Mouse (Mus musculus): ENCODE data around the gene Rpl26. TPM values are rescaled to one million over a fixed set of nuclear protein-coding genes. Genes with fewer than 3 reads are reported as not detected.

The Rpl26 gene
- polyA plus RNA-seq, 1 experiment from 2014 or later: 869 TPM

Other genes starting within 250 kb of the Rpl26 start
- 181 and 184 TPM in 2 replicates for gene Myh10, start 210.0 kb upstream of the Rpl26 start, polyA plus RNA-seq (2016; fragmentation: Nextera tagmentation; extraction: Ambion mirVana)
- 68.7 and 69.2 TPM in 2 replicates for gene Ndel1, start 29.7 kb upstream of the Rpl26 start, polyA plus RNA-seq (2016; fragmentation: Nextera tagmentation; extraction: Ambion mirVana)
- 0.09 and 0.11 TPM in 2 replicates for gene Rnf222, start 13.0 kb upstream of the Rpl26 start, polyA plus RNA-seq (2016; fragmentation: Nextera tagmentation; extraction: Ambion mirVana)
- not detected in 2 replicates for gene Odf4, start 25.5 kb downstream of the Rpl26 start, polyA plus RNA-seq (2016; fragmentation: Nextera tagmentation; extraction: Ambion mirVana)
- gene Arhgef15, start 55.9 kb downstream of the Rpl26 start, polyA plus RNA-seq (2016; fragmentation: Nextera tagmentation; extraction: Ambion mirVana): 10.5 and 13.4 TPM in 2 replicates
- gene Slc25a35, start 66.5 kb downstream of the Rpl26 start, polyA plus RNA-seq (2016; fragmentation: Nextera tagmentation; extraction: Ambion mirVana): 1.2 and 1.5 TPM in 2 replicates
- gene Rangrf, start 73.6 kb downstream of the Rpl26 start, polyA plus RNA-seq (2016; fragmentation: Nextera tagmentation; extraction: Ambion mirVana): 79.6 and 82.1 TPM in 2 replicates
- 30.9 and 35.6 TPM in 2 replicates for gene Pfas, start 106.9 kb downstream of the Rpl26 start, polyA plus RNA-seq (2016; fragmentation: Nextera tagmentation; extraction: Ambion mirVana)
- gene Ctc1, start 114.3 kb downstream of the Rpl26 start, polyA plus RNA-seq (2016; fragmentation: Nextera tagmentation; extraction: Ambion mirVana): 69.0 and 76.7 TPM in 2 replicates
- gene Aurkb, start 144.1 kb downstream of the Rpl26 start, polyA plus RNA-seq (2016; fragmentation: Nextera tagmentation; extraction: Ambion mirVana): 110 and 147 TPM in 2 replicates
- gene Borcs6, start 158.1 kb downstream of the Rpl26 start, polyA plus RNA-seq (2016; fragmentation: Nextera tagmentation; extraction: Ambion mirVana): 8.2 and 9.0 TPM in 2 replicates
- 29.1 and 30.4 TPM in 2 replicates for gene Tmem107, start 169.2 kb downstream of the Rpl26 start, polyA plus RNA-seq (2016; fragmentation: Nextera tagmentation; extraction: Ambion mirVana)
- gene Vamp2, start 186.9 kb downstream of the Rpl26 start, polyA plus RNA-seq (2016; fragmentation: Nextera tagmentation; extraction: Ambion mirVana): 85.8 and 93.0 TPM in 2 replicates
- gene Per1, start 193.6 kb downstream of the Rpl26 start, polyA plus RNA-seq (2016; fragmentation: Nextera tagmentation; extraction: Ambion mirVana): 8.0 and 8.8 TPM in 2 replicates
- gene Hes7, start 218.8 kb downstream of the Rpl26 start, polyA plus RNA-seq (2016; fragmentation: Nextera tagmentation; extraction: Ambion mirVana): 0.60 and 0.63 TPM in 2 replicates
- gene 9130213A22Rik, start 221.0 kb downstream of the Rpl26 start, polyA plus RNA-seq (2016; fragmentation: Nextera tagmentation; extraction: Ambion mirVana): 0.16 and 0.17 TPM in 2 replicates
- gene Aloxe3, start 224.3 kb downstream of the Rpl26 start, polyA plus RNA-seq (2016; fragmentation: Nextera tagmentation; extraction: Ambion mirVana): 0.16 and 0.25 TPM in 2 replicates